Mouse (Mus musculus): ENCODE measurements around the gene Slco3a1. TPM values are rescaled to one million over a fixed set of nuclear protein-coding genes. Genes with fewer than 3 reads are reported as not detected.

Slco3a1 gene
- polyA plus RNA-seq, 2 experiments = 0.69 to 1.1 TPM

- H3K9me3 ChIP-seq (ENCODE audit: control insufficient read depth, low read length) = no peaks in the 10 kb centered on the region
- no peak overlapping the region for H3K9ac ChIP-seq (replicated peaks)
- no peaks in the 10 kb centered on the region for H3K27me3 ChIP-seq (ENCODE audit: control insufficient read depth, insufficient read depth, low read length)
- H3K36me3 ChIP-seq (replicated peaks; ENCODE audit: control insufficient read depth, insufficient read depth, low read depth) = no peaks in the 10 kb centered on the region
- no peaks in the 10 kb centered on the region for H3K4me1 ChIP-seq (replicated peaks; ENCODE audit: control insufficient read depth in 2 of 2, insufficient read depth in 2 of 2, low read length in 1 of 2)
- no peak for TF ChIP-seq EP300 (IDR thresholded peaks at IDR 0.05; ENCODE audit: low read depth)
- peak; percentile 51 for TF ChIP-seq CTCF (IDR thresholded peaks at IDR 0.05; ENCODE audit: low read depth)
- H3K4me2 ChIP-seq (ENCODE audit: low read depth) = no peak overlapping the region
- H3K27ac ChIP-seq = no peak overlapping the region
- WGBS (ENCODE audit: insufficient replicate concordance) = 46% methylated on average over 8 of the region's 8 CpGs
- DNase-seq (ENCODE audit: low read depth in 3 of 3, low spot score in 3 of 3) = no peak
- H3K4me3 ChIP-seq (ENCODE audit: insufficient read depth in 1 of 2, low read depth in 2 of 2, low read length in 2 of 2) = no peak overlapping the region
- ATAC-seq (ENCODE audit: insufficient read depth) = no peak
Observed at GRCm38 (mm10) chr7:74354527-74355256, 199.9 kb downstream of the Slco3a1 start.

- H3K27me3 ChIP-seq (ENCODE audit: control insufficient read depth, insufficient read depth, low read length) = no peaks in the 10 kb centered on the region
- H3K4me3 ChIP-seq (ENCODE audit: insufficient read depth in 1 of 2, low read depth in 2 of 2, low read length in 2 of 2) = no peak overlapping the region
- 70% methylated on average over 13 of the region's 13 CpGs for WGBS (ENCODE audit: insufficient replicate concordance)
- H3K36me3 ChIP-seq (replicated peaks; ENCODE audit: control insufficient read depth, insufficient read depth, low read depth) = no peaks in the 10 kb centered on the region
- TF ChIP-seq CTCF (IDR thresholded peaks at IDR 0.05; ENCODE audit: low read depth) = no peak
- TF ChIP-seq EP300 (IDR thresholded peaks at IDR 0.05; ENCODE audit: low read depth) = no peak
- H3K4me1 ChIP-seq (replicated peaks; ENCODE audit: control insufficient read depth in 2 of 2, insufficient read depth in 2 of 2, low read length in 1 of 2) = no peaks in the 10 kb centered on the region
- no peak for ATAC-seq (ENCODE audit: insufficient read depth)
- H3K4me2 ChIP-seq (ENCODE audit: low read depth) = no peak overlapping the region
- H3K9me3 ChIP-seq (ENCODE audit: control insufficient read depth, low read length) = no peaks in the 10 kb centered on the region
- H3K9ac ChIP-seq (replicated peaks) = no peak overlapping the region
- no peak overlapping the region for H3K27ac ChIP-seq
- no peak for DNase-seq (ENCODE audit: low read depth in 3 of 3, low spot score in 3 of 3)
Observed at GRCm38 (mm10) chr7:74353707-74354468, 200.7 kb downstream of the Slco3a1 start.

DNA sequence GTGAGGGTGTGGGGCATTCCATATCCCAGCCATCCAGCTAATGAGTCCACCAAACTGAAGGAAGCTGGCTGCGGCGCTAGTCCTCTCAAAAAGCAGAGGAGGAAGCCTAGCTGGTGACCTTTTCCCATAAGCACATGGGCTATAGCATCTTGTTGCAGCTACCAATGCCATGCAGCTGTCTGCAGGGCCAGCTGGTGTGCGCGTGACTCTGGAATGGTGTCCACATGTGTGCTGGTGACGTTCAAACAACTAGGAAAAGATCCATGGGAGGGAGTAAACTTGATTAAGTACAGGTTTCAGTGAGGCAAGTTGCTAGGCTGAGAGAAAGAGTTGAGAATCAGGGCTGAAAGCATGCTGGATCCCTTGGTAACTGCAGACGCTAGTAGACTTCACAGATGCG is 201.3 kb downstream of the Slco3a1 start:
- Histone ChIP-seq H3K4me1 (replicated peaks; ENCODE audit: control insufficient read depth in 2 of 2, insufficient read depth in 2 of 2, low read length in 1 of 2) (no peaks in the 10 kb centered on the region), H3K9me3 (ENCODE audit: control insufficient read depth, low read length) (no peaks in the 10 kb centered on the region), H3K36me3 (replicated peaks; ENCODE audit: control insufficient read depth, insufficient read depth, low read depth) (no peaks in the 10 kb centered on the region), H3K9ac (replicated peaks) (no peak overlapping the region), H3K4me2 (ENCODE audit: low read depth) (no peak overlapping the region), H3K27me3 (ENCODE audit: control insufficient read depth, insufficient read depth, low read length) (no peaks in the 10 kb centered on the region), H3K4me3 (ENCODE audit: insufficient read depth in 1 of 2, low read depth in 2 of 2, low read length in 2 of 2) (no peak overlapping the region), H3K27ac (no peak overlapping the region)
- DNase-seq (ENCODE audit: low read depth in 3 of 3, low spot score in 3 of 3) (no peak), ATAC-seq (ENCODE audit: insufficient read depth) (no peak)
- WGBS (ENCODE audit: insufficient replicate concordance) = 78% methylated on average over 7 of the region's 7 CpGs
- TF ChIP-seq CTCF (IDR thresholded peaks at IDR 0.05; ENCODE audit: low read depth) (no peak), EP300 (IDR thresholded peaks at IDR 0.05; ENCODE audit: low read depth) (no peak)

- DNase-seq (ENCODE audit: low read depth in 3 of 3, low spot score in 3 of 3) (no peak), ATAC-seq (ENCODE audit: insufficient read depth) (no peak)
- no peaks in the 10 kb centered on the region for H3K9me3 ChIP-seq (ENCODE audit: control insufficient read depth, low read length)
- H3K4me1 ChIP-seq (replicated peaks; ENCODE audit: control insufficient read depth in 2 of 2, insufficient read depth in 2 of 2, low read length in 1 of 2) = no peaks in the 10 kb centered on the region
- H3K27ac ChIP-seq = no peak overlapping the region
- no peak for TF ChIP-seq CTCF (IDR thresholded peaks at IDR 0.05; ENCODE audit: low read depth)
- TF ChIP-seq EP300 (IDR thresholded peaks at IDR 0.05; ENCODE audit: low read depth) = no peak
- no peaks in the 10 kb centered on the region for H3K36me3 ChIP-seq (replicated peaks; ENCODE audit: control insufficient read depth, insufficient read depth, low read depth)
- WGBS (ENCODE audit: insufficient replicate concordance) = 80% methylated on average over 7 of the region's 7 CpGs
- H3K9ac ChIP-seq (replicated peaks) = no peak overlapping the region
- H3K4me2 ChIP-seq (ENCODE audit: low read depth) = no peak overlapping the region
- H3K27me3 ChIP-seq (ENCODE audit: control insufficient read depth, insufficient read depth, low read length) = no peaks in the 10 kb centered on the region
- H3K4me3 ChIP-seq (ENCODE audit: insufficient read depth in 1 of 2, low read depth in 2 of 2, low read length in 2 of 2) = no peak overlapping the region
Observed at GRCm38 (mm10) chr7:74348318-74348890, 206.2 kb downstream of the Slco3a1 start.

DNA sequence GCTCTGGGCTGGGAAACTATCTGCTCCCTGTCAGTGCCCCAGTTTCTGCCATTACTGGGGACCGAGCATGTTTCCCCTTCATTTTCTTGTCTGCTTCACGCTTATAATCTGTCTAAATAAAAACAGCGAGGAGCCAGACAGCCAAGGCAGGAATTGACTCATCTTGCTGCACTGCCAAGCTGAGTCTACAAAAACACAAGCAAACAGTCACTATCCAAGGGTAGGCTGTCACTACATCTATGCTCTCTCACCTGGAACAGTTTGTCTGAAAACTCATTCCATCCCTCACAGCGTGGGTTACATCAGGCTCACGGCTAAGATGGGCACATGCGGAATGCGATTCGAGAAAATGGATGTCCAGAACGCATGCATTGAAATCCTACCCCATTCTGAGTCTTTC is 207.6 kb downstream of the Slco3a1 start:
- H3K9me3 ChIP-seq (ENCODE audit: control insufficient read depth, low read length) = no peaks in the 10 kb centered on the region
- ATAC-seq (ENCODE audit: insufficient read depth) = no peak
- no peaks in the 10 kb centered on the region for H3K36me3 ChIP-seq (replicated peaks; ENCODE audit: control insufficient read depth, insufficient read depth, low read depth)

More for the DNA sequence above, 207.6 kb downstream of the Slco3a1 start:
- H3K4me2 ChIP-seq (ENCODE audit: low read depth) = no peak overlapping the region
- H3K4me3 ChIP-seq (ENCODE audit: insufficient read depth in 1 of 2, low read depth in 2 of 2, low read length in 2 of 2) = no peak overlapping the region
- no peak overlapping the region for H3K9ac ChIP-seq (replicated peaks)
- no peak for DNase-seq (ENCODE audit: low read depth in 3 of 3, low spot score in 3 of 3)
- H3K4me1 ChIP-seq (replicated peaks; ENCODE audit: control insufficient read depth in 2 of 2, insufficient read depth in 2 of 2, low read length in 1 of 2) = no peaks in the 10 kb centered on the region
- no peaks in the 10 kb centered on the region for H3K27me3 ChIP-seq (ENCODE audit: control insufficient read depth, insufficient read depth, low read length)
- no peak overlapping the region for H3K27ac ChIP-seq
- TF ChIP-seq CTCF (IDR thresholded peaks at IDR 0.05; ENCODE audit: low read depth) (no peak), EP300 (IDR thresholded peaks at IDR 0.05; ENCODE audit: low read depth) (no peak)
- WGBS (ENCODE audit: insufficient replicate concordance) = 79% methylated on average over 9 of the region's 9 CpGs
